Mouse (Mus musculus) kidney, adult 11 months (tissue): Measurements from ENCODE around the gene Tac4.
A peak's percentile ranks its signal among the peaks of the same experiment; 100 is the strongest.

Experiments used
- DNase-seq: peaks from one replicate; pipeline ENCODE4 v3.0.0; 2022

Gene Tac4

DNA sequence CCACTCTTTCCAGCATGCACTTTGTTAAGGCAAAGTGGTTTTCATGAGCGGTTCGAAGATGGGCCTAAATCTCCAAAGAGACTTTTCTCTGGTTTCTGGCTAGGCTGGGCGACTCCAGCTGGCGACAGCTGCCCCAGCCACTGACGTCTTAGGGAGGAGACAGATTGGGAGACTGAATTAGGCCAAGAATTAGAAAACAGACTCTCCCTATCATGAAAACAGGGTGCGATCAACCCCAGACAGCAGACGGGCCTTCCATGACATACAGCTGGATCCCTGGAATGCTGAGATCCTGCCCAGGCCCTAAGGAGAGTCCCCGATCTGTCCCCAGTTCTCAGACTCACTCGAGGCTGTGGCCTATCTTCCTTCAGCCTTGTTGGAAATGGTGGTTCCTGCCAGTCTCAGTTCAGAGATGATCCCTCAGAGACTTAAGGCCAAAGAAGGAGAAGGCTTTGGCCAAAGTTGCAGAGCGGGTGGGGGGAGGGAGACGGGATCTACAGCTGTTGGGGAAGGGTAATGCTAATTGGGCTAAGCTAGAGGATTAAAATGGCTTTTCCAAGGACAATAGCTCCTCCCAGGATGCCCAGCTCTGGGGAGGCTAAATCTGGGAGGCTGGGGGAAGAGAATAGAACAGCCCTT lies 2.6 kb downstream of the Tac4 start:
- DNase-seq: peak; percentile 33

DNA sequence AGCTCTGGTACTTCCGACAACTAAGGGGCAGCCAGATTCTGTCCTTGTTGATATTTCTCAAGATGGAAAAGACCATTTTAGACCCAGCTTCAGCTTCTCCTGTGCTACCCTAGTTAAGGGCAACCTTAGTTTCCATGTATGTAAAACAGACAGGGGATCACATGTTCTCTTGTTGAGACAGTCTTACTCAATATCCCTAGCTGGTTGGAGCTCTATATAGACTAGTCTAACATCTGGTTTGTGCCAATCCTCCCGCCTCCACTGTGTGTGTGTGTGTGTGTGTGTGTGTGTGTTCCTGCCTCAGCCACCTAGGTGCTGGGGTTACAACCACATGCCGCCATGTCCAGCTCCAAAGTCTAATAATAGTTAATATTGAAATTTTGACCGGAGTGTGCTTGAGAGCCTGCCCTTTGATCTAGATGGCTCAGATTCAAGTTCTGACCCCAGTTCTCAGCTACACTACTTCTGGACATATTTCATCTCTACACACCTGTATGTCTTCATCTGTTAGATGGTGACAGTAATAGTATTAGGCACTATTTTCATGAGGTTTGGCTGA lies 3.2 kb downstream of the Tac4 start:
- DNase-seq: no peak

DNA sequence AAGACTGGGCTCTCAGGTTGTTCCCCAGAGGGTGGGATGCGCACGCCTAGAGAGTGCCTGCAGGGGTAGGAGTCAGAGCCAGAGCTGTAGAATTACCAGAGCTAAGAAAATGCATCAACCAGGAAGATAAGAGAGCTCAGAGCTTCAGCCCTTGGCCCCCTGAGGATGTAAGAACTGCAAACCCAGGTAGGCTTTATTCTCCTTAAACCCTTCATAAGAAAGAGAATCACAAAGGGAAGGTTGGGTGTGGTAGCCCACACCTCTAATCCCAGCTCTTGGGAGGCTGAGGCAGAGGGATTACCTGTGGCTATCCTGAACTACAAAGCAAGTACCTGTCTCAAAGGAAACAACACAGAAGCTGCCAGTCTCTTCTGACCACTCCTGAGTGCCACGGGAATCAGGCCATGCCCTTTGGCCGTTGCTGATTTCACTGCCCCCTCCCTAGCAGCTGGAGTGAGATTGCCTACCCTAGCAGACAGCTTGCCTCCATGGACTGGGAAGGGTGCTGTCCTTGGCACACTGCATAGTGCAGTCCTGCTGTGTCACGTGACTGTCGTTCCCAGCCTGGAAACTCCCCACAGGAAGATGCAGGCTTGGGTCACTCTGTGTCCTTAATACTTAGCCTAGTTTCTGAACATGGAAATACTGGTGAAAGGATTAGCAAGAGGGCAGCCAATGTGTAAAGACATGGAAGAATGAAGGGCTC lies 5.4 kb downstream of the Tac4 start:
- peak; percentile 68 for DNase-seq

DNA sequence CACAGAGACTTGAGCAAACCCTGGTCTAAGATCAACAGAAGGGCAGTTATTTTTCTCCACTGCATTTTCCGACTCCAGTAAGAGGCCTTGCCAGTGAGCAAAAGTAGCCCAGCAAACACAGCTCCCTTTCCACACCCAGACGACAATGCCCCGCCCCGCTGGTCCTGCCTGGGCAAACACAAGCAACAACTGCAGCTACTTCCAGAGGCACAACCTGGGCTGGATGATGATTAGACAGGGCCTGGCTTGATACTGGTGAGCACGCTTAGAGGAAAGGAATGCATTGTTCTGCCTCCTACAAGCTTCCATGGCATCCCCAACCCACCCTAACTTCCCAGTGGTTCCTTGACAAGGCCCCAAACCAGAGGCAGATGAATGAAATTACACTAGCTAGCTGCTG lies 12.3 kb downstream of the Tac4 start:
- DNase-seq: no peak

DNA sequence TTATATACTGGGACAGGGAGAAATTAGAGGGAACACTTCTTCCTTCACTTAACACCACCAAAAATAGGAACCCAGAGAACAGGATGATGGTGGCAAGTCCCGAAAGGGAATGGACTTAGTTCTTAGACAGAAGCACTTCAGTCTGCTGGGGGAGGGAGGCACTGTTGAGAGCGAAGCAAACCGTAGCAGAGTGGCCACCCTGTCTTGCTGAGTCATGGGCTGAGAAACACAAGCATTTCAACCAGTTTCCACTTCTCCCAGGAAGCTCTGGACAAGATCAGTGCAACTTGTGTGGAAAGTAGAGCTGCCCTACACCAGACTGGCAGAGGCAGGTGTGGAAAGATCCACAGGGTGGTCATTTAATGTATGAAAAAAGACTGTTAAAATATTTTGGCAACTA lies 13.3 kb downstream of the Tac4 start:
- no peak for DNase-seq

DNA sequence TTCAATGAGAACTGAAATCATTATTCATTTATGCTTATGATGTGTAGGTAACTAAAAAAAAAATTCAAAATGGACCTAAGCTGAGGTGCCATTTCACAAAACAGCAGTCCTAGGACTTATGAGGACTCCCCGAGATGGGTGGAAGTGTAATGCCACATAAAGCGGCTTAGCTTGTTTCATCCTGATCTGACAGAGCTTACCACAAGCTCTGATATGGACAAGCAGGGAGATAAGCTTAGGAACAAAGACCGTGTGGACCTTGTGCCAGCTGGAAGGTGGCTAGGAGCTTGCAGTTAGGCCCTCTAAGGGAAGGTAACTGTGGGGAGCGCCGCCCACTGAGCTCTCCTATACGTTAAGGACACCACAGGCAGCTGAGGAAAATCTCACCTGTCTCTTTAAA lies 14.7 kb downstream of the Tac4 start:
- no peak for DNase-seq

DNA sequence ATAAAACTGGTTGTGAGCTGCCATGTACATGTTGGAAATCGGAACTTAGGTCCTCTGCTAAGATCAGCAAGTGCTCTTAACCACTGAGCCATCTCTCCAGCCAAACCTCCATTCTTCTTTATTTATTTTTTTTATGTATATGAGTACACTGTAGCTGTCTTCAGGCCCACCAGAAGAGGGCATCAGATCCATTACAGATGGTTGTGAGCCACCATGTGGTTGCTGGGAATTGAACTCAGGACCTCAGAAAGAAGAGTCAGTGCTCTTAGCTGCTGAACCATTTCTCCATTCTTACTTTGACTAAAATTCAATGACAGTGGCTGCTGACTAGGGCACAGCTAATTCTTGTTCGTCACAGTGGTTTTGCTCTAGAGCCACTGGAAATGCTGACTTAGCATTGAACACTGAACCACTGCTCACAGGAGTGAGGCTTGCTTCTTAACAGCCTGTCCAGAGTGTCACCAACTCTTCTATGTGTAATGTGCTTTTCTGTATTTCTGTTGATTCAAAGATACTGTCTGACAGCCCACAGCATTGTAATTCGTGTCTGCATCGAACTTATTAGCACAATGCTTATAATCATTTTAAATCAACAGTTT lies 17.8 kb downstream of the Tac4 start:
- no peak for DNase-seq

DNA sequence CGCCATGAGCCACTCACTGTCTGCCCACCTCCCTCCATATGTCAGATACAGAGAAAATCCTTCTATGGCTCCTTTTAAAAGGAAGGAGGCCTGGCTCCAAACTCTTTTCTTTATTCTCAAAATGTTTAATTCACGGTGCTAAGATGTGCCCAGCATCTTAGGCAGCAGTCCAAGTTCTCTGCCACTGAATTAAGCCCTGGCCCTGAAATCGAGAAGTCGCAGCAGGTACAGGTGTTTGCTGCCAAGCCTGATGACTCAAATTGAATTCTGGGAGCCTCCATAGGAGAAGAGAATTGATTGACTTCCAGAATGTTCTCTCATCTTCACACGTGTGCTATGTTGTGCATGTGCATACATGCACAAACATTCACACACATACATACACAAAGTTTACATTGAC lies 21.0 kb downstream of the Tac4 start:
- DNase-seq: no peak

DNA sequence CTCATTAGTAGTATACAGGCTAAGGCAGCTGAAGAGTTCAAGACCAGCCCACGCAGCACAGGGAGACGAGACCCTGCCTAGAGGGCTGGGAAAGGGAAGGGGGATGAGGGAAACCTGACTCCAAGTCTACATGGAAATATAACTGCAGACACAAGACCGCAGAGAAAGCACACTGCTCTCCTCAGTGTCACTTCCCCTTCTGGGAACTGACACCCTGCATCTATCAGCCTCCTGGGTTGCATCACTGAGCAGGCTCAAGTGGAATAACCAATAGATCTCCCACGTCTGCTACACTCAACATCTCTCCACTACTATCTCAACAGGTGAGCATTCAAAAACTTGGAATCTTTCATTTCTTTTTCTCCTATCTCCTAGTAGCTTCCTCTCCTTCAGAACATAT lies 30.7 kb downstream of the Tac4 start:
- DNase-seq: no peak

DNA sequence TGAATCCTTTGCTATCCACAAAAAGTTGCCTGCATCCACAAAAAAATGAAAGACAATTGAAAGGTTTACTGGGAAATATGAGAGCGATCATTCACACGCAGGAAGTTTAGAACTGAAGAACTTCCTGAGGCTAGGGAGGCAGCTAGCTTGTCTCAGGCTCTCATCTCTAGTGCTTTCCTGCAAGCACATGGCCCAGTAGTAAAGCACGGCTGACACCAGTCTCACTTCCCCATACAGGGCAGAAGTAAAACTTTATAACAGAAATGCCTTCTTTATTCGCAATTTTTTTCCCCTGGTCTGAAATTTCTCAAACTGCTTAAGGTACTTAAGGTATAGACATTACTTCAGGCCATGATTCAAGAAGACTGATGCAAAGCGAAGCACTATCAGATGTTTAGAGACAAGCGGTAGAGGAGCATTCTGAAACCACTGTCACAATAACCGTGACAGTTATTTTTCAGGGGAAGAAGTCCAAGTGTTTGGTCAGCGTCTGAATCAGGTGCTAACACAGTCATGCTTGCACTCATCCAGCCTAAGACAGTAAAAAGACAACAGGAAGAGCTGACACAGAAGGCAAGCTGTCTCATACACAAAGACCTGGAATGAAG lies 31.8 kb downstream of the Tac4 start:
- DNase-seq: no peak

DNA sequence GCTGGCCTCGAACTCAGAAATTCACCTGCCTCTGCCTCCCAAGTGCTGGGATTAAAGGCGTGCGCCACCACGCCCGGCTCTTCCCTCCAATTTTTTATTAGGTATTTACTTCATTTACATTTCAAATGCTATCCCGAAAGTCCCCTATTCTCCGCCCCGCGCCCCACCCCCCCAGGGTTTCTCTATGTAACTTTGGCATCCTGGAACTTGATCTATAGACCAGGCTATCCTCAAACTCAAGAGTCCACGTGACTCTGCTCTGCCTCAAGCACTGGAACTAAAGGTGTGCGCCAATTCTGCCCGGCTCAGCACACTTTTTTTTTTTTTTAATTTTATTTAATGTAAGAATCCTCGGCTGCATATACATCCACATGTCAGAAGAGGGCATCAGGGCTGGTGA lies 34.4 kb downstream of the Tac4 start:
- DNase-seq: no peak

DNA sequence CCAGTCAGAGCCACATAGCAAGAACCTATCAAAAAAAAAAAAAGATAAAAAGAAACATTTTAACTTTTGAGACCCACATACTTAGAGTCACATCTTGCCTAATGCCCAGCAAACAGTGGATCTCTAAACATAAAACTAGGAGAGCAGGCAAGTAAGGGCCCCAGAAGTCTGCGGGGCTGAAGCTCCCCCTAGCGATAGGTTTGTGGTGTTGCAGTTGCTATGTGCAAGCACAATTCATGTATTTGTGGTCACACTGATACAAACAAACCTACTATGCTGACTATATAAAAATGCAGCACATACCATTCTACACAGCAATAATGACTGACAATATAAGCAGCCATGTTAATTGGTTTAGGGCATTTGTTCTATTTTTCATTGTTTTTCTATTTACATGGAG lies 36.8 kb downstream of the Tac4 start:
- DNase-seq: no peak

DNA sequence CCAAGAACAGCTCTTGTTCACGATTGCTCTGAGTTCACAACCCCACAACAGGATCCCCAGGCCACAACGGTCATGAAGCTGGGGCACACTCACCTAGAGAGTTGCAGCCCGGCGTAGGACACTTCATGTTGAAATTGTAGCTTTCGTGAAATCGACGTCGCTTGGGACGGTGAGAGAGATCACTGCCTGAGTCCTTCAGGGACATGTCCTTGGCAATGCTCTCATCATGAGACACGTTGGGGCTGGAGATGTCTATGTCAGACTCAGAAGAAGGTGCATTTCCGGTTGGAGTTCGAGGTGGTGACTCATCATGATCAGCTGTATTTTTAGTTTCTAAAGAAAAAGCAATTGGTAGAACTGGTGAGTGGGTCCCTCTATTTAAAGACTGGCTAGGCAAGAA lies 38.6 kb downstream of the Tac4 start:
- no peak for DNase-seq

DNA sequence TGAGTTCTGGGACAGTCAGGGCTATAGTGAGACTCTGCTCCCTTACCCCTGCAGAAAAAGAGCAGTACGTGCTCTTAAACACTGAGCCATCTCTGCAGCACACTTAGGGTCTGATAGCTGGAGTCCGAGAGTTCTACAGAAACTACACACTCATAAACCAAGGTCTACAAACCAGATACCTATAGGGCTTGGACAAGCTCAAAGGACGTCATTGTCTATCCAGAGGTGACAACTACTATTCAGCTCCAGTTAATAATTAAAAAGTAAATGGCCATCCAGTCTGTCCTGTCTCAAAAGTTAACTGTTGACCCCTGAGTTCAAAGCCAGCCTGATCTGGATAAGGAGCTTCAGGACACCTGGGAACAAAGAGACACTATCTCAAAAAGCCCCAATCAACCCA lies 40.4 kb downstream of the Tac4 start:
- DNase-seq: no peak

DNA sequence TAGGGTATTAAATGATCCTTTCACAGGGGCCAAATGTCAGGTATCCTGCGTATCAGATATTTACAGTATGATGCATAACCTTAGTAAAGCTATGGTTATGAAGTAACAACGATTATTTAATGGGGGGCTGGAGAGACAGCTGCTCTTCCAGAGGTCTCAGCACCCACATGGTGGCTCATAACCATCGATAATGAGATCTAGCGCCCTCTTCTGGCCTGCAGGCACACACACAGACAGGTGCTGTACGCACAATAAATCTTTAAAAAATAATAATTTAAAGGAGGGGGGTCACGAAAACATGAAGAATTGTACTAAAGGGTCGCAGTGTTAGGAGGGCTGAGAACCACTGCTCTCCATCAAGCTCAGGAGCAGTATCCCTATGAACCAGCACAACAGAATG lies 44.3 kb downstream of the Tac4 start:
- DNase-seq: no peak

DNA sequence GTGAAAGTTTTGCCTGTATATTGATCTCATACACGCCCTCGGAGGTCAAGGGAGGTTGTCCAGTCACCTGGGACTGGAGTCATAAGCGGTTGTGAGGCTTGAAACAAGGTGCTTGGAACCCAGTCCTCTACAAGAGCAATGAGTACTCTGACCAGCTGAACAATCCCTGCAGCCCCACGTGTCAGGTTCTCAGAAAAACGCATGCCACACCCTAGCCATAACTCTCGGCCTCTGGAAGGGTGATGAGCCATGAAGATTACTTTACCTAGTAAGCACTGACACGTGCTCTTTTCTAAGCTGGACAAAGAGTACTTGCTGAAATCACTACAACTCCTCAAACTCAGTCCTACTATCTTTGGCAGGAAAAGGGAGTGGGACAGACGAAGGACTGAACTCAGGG lies 46.2 kb downstream of the Tac4 start:
- DNase-seq: peak; percentile 24

DNA sequence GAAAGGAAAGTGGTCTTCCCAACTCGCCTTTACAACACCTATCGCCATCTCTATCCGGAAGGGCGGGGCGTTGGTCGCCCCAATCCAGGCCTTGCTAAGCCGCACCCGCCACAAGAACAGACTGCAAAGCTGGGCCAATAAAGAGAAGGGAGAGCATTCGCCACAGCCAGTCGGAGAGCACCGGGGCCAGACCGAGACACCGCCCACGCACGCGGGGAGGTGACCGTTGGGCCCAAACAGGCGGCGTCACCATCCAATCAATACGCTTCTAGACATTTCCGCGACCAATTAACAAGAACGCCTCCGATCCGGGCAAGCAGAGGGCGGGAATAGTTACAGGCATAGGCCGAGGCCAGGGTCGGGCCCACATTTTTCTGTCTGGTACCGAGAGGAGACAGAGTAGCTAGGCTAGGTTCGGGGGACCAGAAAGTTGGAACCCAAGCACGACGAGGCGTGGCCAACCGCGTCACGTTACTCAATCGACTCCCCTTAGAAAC lies 48.2 kb downstream of the Tac4 start:
- peak; percentile 99 for DNase-seq

DNA sequence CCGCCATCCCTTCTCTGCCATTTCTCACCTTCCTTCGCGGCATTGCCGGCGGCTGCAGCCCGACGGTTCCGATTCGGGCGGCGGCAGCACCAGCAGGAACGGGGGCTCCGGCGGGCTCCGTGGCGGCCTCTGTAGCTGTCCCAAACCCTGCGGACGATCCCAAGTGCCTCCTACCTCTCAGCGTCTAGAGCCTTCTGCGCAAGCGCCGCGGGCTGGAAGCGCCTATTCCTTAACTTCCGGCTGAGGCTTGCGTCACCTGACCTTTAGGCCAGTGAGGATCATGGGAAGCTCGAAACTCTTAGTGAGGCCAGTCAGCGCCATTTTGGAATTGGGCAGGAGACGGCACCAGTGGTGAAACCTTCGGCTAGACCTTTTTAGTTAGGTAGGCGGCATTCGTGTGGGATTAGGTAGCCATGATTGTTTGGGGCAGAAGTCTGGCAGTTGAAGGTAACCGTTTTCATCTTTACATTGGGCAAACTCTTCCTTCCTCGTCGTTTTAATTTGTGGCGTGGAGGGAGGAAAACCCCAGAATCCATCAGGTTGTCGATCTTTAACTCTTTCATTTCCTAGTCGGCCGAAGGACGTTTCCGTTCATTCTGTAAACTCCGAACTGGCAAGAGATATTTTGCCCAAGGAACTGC lies 48.8 kb downstream of the Tac4 start, which contains the start of gene Kat7:
Gene Kat7 (minus strand): TSS at position 240 of the 641 bp plus-strand sequence.
- peak; percentile 99 for DNase-seq

DNA sequence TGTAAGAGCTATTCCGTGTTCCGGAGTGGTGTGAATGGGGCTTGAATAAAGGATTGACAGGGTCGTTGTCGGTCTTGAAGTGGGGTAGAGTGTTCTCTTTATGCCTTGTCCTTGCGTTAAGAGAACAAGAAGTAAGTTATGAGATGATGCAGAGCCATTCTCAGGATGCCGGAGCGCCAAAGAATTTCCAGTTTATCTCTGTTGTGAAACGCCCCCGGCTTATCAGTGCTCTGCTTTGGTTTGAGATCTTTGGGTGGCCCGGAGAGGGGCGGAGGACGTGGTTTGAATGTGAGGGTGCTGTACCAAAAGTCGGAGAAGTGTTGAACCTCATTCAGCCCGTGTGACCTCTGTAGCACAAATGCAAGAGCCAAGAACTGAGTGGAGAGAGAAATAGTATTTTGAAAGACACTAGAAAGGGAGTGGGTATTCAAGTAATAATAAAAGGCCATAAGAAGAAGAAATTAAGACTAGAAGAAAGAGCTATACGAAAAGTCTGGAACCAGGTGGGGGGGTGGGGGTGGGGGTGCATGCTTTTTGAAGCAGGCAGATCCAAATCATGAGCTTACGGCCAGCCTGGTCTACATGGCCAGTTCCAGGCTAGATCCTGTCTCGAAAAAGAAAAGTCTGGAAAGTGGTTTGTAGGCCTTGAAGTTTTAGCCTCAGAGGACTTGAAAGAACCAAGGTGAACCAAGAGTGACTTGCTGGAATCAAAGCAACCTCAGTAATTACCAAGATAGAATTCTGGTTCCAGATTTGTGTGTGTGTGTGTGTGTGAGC lies 49.5 kb downstream of the Tac4 start:
- peak; percentile 51 for DNase-seq

DNA sequence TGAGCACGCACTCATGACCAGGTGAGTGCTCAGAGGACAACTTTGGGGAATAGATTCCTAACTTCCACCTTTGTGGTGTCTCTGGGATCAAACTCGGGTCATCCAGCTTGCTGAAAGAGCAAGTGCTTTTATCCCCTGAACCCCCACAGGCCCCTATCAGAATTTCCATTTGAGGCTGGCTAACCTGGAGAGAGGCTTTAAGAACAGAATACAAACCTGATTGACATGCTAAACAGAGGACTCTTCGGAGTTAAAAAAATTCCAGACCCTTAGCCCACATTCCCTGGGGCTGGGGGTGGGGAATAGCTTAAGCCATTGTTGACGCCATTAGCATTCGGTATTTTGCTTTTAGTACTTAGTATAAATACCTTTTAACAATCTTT lies 50.1 kb downstream of the Tac4 start:
- no peak for DNase-seq

DNA sequence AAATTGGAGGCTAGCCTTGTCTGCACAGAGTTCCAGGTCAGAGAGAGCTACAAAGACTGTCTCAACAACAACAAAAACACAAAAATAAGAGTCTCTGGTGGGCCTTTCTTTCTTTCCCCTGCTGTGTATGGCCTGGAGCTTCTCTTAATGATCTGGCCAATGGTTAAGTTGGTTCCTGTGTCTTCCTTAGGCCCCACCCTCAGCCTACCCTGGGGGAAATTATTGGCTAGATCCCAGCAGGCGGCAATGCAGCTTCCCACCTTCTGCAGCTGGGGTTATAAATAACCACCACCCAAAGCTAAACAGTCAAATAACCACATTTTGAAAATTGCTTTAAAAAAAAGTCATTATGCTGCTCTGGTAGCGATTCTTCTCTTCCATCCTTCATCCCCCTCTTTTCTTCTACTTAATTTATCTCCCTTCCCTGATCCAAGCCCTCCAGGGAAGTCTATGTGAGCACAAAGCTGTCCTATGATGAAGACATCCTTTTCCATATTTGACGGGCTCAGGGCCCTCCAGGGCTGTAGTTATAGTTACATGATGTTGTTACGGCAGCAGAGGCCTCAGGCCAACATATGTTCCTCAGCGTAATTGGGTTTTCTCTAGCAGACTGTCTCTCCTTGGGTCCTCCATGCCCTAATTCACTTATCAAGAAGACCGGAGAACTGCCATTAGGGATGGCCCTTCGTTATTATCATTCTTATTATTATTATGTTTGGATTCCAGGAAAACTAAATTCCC lies 54.1 kb downstream of the Tac4 start:
- no peak for DNase-seq

DNA sequence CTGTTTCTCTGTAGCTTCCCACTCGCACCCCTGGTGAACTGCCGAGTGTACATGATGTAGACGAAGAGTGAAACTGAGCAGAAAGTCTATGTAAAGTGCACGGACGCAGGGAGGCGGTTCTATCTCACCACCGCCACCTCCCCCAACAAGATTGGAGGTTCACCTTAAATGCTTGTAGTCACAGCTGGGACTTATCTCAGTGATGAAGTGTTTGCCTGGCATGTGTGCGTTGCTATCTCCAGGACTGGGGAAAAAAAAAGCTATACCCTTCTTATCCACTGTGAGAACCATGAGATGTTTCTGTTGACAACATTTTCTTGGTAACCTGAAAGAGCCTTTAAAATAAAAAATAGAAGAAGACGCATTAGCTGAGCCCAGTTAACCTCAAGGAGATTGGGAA lies 56.8 kb downstream of the Tac4 start:
- DNase-seq: no peak
